In genomic region chr13:43677883-43678244, GRCm38 (mm10) we compare ENCODE assay signal across 18 mouse cellular contexts.
"Had no signal": no experiment of that assay in that cellular context is flagged by ENCODE, and none has a peak within 500 bp of the region (broad histone marks: within the 10 kb centered on the region; RNA-seq: fewer than 3 reads in every experiment).

No protein-coding gene starts in this region.

- H3K36me3 ChIP-seq: midbrain, embryonic 10.5 days; midbrain, embryonic 12.5 days; neural tube, embryonic 13.5 days; stomach, embryonic 15.5 days had no signal

- H3K27me3 ChIP-seq: midbrain, embryonic 12.5 days; neural tube, embryonic 13.5 days; stomach, embryonic 15.5 days had no signal

- DNase-seq: liver, postnatal 0 days; lung, embryonic 14.5 days; lung, postnatal 10 days; lung, postnatal 4 days; midbrain, embryonic 14.5 days; retina, postnatal 1 day; right cerebral cortex, adult 18-20 months; right cerebral cortex, postnatal 25 days; thymus, adult 2 months; thymus, postnatal 25 days; thymus, postnatal 4 days had no signal

- H3K4me2 ChIP-seq: lung, embryonic 14.5 days; midbrain, embryonic 12.5 days; neural tube, embryonic 13.5 days; stomach, embryonic 15.5 days had no signal

- H3K9ac ChIP-seq: liver, postnatal 0 days; lung, embryonic 14.5 days; midbrain, embryonic 12.5 days; neural tube, embryonic 13.5 days; stomach, embryonic 15.5 days had no signal

- H3K4me1 ChIP-seq: midbrain, embryonic 10.5 days; midbrain, embryonic 12.5 days; stomach, embryonic 15.5 days had no signal

- ATAC-seq: liver, postnatal 0 days; midbrain, embryonic 16.5 days had no signal

- H3K27ac ChIP-seq: midbrain, embryonic 10.5 days; midbrain, embryonic 12.5 days; neural tube, embryonic 13.5 days; stomach, embryonic 15.5 days; stomach, postnatal 0 days had no signal

- H3K9me3 ChIP-seq: midbrain, embryonic 10.5 days; midbrain, embryonic 12.5 days; neural tube, embryonic 13.5 days; stomach, embryonic 15.5 days had no signal

- H3K4me3 ChIP-seq: midbrain, embryonic 10.5 days; midbrain, embryonic 12.5 days; myocyte; neural tube, embryonic 13.5 days; stomach, embryonic 15.5 days had no signal
